Mouse (Mus musculus): ENCODE measurements around the gene Crlf3.
"Not testable (repeated sequence)": the region's sequence is repeated elsewhere in the genome, so short reads cannot be mapped to it uniquely, and the experiment has no call there.

The Crlf3 gene

DNA sequence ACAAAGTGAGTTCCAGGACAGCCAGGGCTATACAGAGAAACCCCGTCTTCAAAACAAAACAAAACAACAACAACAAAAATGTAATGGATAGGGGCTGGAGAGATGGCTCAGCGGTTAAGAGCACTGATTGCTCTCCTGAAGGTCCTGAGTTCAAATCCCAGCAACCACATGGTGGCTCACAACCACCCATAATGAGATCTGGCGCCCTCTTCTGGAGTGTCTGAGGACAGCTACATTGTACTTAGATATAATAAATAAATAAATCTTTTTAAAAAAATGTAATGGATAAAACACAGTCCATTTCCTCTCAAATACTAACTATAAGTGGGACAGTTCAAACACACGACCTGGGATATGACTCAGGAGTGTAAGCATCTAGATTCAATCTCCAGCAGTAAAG is 14.4 kb downstream of the Crlf3 start:
- DNase-seq = not testable (repeated sequence)

GRCm38 (mm10) chr11:80062159-80062558 is 18.6 kb downstream of the Crlf3 start:
- DNase-seq = no peak

DNA sequence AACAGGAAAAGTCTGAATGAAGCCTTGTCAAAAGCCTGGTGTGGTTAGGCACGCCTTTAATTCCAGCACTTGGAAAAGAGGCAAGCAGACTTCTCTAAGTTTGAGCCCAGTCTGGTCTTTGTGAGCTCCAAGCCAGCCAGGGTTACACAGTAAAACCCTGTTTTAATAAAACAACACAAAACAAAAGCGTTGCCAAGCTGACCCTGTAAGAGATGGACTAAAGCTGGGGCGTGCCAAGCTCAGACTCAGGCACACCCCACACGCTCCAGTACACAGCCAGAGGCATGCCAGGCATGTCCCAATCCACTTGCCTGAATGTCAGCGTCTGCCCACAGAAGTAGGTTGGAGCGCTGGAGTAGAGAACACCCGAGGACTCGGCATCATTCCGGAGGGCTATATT is 24.6 kb downstream of the Crlf3 start:
- DNase-seq = peak; percentile 74

GRCm38 (mm10) chr11:80054659-80055058 is 26.1 kb downstream of the Crlf3 start:
- peak in 1 of 2 experiments; percentile 56 for DNase-seq

DNA sequence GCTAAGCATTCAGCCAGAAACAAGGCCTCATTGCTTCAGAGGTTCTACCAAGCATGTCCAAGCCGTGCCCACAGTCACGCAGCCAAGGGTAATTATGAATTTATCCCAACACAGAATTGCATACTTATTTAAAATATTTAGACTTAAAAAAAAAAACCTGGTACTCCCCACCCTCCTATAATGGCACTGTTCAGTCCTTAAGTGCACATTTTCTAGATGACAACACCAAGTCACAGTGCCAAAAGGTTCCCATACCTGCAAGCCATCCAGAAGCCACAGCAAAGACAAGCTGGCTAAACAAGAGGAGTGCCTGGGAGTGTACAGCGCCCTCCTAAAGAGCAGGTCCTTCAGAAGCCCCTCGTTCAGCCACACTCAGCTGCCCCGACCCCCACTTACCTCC is 27.6 kb downstream of the Crlf3 start:
- peak; percentile 41 to 43 for DNase-seq

DNA sequence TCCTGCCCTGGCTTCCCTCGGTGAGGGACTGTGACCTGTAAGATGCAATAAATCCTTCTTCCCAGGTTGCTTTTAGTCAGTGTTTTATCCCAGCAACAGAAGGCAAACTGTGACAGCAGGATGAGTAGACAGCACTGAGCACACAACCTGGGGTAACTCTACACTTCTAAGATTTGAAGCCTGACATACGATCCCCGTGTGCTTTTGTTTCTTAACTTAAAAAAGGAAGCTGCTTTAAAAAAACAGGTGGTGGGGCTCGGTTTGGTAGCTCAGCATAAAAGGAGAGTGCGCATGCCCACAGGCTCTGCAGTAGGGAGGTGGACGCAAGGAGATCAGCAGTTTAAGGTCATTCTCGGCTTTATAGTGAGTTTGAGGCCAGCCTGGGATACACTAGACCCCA is 28.3 kb downstream of the Crlf3 start:
- DNase-seq = no peak

GRCm38 (mm10) chr11:80050088-80050487 is 30.7 kb downstream of the Crlf3 start:
- no peak for DNase-seq

DNA sequence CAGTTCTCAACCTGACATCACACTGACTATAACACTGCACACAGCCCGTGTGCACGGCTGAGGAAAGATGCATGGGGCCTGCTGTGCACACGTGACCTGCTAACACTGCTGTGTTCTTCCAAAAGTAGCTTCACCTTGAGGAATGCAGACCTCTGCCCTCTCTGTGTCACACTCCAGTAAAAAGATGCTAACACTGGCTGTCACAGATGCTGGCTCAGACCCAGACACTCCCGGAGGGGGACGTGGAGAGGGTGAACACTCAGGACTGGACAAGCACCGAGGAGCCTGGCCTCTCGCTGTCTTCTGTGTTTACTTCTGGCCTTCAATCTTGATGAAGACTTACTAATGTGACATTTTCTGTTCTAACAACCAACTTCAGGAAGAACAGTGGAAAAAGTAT is 33.9 kb downstream of the Crlf3 start:
- no peak for DNase-seq

- no peak for DNase-seq
Observed at GRCm38 (mm10) chr11:80043419-80043817, 37.4 kb downstream of the Crlf3 start.

DNA sequence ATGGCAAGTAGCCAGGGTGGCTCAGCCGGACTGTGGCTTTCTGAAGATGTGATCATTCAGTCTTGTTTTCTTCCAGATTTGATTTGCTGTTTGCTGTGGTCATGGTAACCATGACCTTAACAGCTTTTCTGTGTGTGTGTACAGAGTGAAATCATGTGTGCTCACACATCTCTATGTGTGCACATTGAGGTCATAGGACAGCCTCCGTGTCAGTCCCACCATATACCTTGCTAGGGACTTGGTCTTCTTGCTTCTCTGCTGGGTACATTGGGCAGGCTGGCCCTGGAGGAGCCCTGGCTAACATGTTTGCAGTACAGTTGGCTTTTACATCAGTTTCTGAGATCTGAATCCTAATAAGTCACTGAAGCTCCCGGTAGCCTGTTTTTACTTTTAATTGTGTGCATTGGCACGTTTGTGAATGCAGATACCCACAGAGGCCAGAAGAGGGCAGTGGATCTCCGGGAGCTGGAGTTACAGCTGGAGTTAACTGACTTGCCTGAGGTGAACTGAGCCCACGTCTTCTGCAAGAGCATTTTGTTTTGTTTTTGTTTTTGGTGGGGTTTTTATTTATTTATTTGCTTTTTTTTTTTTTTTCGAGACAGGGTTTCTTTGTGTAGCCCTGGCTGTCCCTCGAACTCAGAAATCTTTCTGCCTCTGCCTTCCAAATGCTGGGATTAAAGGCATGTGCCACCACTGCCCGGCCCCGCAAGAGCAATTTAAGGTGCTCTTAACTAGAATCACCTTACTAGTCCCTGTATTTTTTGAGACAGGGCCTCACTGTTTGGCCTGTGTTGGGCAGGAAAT is 38.0 kb downstream of the Crlf3 start:
- DNase-seq = peak; percentile 62 to 63

- DNase-seq = no peak
Observed at GRCm38 (mm10) chr11:80037495-80037894, 43.3 kb downstream of the Crlf3 start.

GRCm38 (mm10) chr11:80021306-80021705 is 59.5 kb downstream of the Crlf3 start:
- no peak for DNase-seq

DNA sequence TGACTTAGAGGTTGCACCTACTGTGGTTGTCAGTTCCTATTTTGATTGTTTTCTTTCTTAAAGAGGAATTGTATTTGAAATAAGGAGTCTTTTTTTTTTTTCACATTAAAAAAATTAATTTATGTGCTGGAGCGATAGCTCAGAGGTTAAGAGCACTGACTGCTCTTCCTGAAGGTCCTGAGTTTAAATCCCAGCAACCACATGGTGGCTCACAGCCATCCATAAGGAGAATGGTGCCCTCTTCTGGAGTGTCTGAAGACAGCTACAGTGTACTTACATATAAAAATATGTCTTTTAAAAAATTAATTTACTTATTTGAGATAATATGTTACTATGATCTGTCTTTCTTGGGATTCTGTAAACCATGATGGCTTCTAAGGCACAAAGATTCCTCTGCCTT is 61.0 kb downstream of the Crlf3 start:
- DNase-seq = no peak

DNA sequence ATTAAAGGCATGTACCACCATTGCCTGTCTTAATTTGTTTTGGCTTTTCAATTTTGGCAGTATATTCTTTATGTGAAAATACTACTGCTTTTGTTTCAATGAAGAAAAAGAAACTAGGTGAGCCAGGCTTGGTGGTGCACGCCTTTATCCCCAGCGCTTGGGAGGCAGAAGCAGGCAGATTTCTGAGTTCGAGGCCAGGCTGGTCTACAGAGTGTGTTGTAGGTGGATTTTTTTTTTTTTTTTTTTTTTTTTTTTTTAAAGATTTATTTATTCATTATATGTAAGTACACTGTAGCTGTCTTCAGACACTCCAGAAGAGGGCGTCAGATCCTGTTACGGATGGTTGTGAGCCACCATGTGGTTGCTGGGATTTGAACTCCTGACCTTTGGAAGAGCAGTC is 64.3 kb downstream of the Crlf3 start:
- DNase-seq = not testable (repeated sequence)
